Mouse (Mus musculus) left cerebral cortex, postnatal 4 days (tissue): ENCODE measurements around the gene Phf3. TPM values are rescaled to one million over a fixed set of nuclear protein-coding genes. Genes with fewer than 3 reads are reported as not detected.
"Not testable (repeated sequence)": the region's sequence is repeated elsewhere in the genome, so short reads cannot be mapped to it uniquely, and the experiment has no call there.

ENCODE experiments used
- DNase-seq: peaks from one replicate; pipeline ENCODE4 v3.0.0-alpha.2; 2022
- intact Hi-C: fragments of 180-260 bp; cut with DNase I; formaldehyde crosslinking; loops from one replicate; pipeline ENCODE4 v1.15.1; 2025
- total RNA-seq, 2 experiments: library from RNA; stranded (reverse); gene quantifications; 2 replicates each; pipeline ENCODE4 v1.2.3; 2021

Gene Phf3
- total RNA-seq, 2 experiments from 2014 or later = 96.3 to 97.6 TPM

DNA sequence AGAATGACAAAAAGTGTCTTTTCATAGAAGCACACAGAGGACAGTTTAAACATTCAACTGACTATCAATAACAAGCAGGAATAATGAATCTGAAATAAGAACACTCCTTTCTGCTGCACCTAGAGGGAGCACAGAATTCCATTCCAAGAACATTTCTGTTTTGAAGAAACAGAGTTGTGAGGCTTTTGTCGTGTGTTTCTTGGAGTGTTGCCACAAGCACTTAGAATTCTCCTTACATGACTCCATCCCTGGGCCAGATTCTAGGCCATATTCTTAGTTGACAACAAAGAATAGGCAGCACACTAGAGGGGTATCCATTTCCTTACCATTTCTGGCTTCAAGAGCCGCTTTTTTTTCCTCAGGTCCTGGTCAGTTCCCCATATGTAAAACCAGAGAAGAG, 97.5 kb downstream of the Phf3 start:
- intact Hi-C loops = loop anchor here (5.0 kb wide), 1 partner anchor 381 kb away; no protein-coding TSS in a partner anchor
- DNase-seq = no peak

DNA sequence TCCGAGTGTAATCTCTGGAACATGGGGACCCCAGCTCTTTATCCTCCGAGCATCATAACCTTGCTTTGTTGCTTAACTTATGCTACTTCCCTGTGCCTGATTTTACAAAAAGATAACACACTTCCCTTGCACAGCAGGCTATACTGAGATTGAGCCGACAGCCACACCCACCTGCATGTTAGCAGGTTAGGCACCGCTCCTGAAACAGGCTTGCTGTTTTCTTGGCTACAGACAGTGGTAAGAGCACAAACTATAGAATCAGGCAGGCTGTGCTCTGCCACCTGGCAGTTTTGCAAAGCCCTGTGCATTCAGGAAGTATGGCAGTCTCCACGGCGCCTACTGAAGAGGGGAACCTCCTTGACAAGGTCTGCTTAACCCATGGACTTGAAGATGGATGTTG, 100.1 kb downstream of the Phf3 start:
- intact Hi-C loops = no loop called here
- DNase-seq = no peak

GRCm38 (mm10) chr1:30772851-30773250, 100.9 kb downstream of the Phf3 start:
- peak; percentile 41 for DNase-seq
- intact Hi-C loops = no loop called here

GRCm38 (mm10) chr1:30771772-30772171, 101.9 kb downstream of the Phf3 start:
- DNase-seq = peak; percentile 24
- intact Hi-C loops = no loop called here

- intact Hi-C loops, DNase-seq: not testable (repeated sequence)
Measured at GRCm38 (mm10) chr1:30770599-30770998, 103.1 kb downstream of the Phf3 start.

DNA sequence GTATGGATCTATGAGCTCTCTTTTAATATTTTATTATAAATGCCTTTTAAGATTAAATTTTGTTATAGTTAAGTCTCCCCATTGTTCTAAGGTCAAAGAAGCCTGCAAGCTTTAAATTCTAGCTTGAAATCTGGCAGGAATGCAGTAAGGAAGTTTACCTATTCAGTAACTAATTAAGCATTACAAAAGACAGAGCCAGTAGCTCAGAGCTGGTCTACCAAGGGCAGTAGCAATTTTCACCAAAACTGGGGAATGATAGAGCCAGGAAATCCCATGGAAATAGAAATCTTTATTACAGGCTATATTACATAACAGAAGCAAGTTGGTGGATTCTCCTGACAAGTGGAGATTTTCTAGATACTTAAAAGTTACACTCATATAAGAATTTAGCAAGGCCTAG, 116.9 kb downstream of the Phf3 start:
- intact Hi-C loops = no loop called here
- no peak for DNase-seq

DNA sequence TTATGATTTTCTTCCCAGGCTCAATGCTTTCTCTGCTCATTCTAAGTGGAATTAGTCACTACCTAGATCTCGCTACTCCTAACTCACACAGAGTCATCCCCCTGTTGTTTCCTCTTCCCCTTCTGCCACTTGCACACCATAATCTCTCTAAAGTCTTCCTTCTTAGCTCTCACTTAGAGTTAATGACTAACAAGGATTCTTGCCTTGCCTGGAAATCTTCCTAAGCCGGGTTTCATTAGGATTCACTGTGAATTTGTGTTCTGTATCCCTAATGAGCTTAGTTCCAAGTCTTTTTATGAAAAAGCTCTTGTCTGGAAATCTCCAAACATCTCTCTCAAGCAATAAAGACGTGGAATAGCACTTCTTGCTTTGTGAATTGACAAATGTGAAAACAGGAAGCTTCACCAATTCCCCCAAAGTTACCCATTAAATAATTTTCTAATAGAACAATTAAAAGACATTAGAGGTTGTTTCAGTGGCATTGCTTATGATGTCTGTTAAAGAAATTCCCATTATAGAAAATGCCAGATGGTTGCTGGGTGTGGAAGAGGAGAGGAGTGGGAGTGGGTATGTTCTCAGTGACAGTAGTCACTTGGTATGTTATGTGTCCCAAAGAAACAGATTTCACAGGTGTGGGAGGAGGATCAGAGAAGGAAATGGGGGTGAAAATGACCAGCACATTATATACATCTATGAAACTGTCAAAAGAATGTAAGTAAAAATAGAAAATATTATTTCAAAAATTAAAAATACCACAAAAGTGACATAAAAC, 118.1 kb downstream of the Phf3 start:
- DNase-seq = no peak
- intact Hi-C loops = no loop called here

Other genes starting within 250 kb of the Phf3 start
- not detected for gene AC153137.1, start 104.0 kb upstream of the Phf3 start, total RNA-seq